Mouse (Mus musculus): ENCODE measurements around the gene Cacnb2.

Cacnb2 gene

GRCm38 (mm10) chr2:14988451-14988850 lies 385.6 kb downstream of the Cacnb2 start:
- no peak for DNase-seq (ENCODE audit: low read depth)

GRCm38 (mm10) chr2:14989350-14989749 lies 386.5 kb downstream of the Cacnb2 start:
- no peak for DNase-seq (ENCODE audit: low read depth)

- no peak for DNase-seq (ENCODE audit: low read depth)
Observed at GRCm38 (mm10) chr2:14992531-14992930, 389.6 kb downstream of the Cacnb2 start.

- no peak for DNase-seq (ENCODE audit: low read depth)
Observed at GRCm38 (mm10) chr2:14996036-14996435, 393.1 kb downstream of the Cacnb2 start.

- no peak for DNase-seq (ENCODE audit: low read depth)
Observed at GRCm38 (mm10) chr2:14997836-14998235, 394.9 kb downstream of the Cacnb2 start.

- no peak for DNase-seq (ENCODE audit: low read depth)
Observed at GRCm38 (mm10) chr2:15007531-15007930, 404.6 kb downstream of the Cacnb2 start.

- no peak for DNase-seq (ENCODE audit: low read depth)
Observed at GRCm38 (mm10) chr2:15008072-15008471, 405.2 kb downstream of the Cacnb2 start.

- DNase-seq (ENCODE audit: low read depth) = no peak
Observed at GRCm38 (mm10) chr2:15026817-15027216, 423.9 kb downstream of the Cacnb2 start.

GRCm38 (mm10) chr2:15027816-15028215 lies 424.9 kb downstream of the Cacnb2 start:
- DNase-seq (ENCODE audit: low read depth) = no peak

Data from NIH3T3 (cell line).